Mouse (Mus musculus) MN1 (cell line): ENCODE data around the gene Ddx43.
"Not testable (repeated sequence)": the region's sequence is repeated elsewhere in the genome, so short reads cannot be mapped to it uniquely, and the experiment has no call there.

Experiments used
- DNase-seq: peaks from one replicate; pipeline ENCODE4 v3.0.0-alpha.2; 2016; ENCODE audit warnings: low spot score

Gene Ddx43

DNA sequence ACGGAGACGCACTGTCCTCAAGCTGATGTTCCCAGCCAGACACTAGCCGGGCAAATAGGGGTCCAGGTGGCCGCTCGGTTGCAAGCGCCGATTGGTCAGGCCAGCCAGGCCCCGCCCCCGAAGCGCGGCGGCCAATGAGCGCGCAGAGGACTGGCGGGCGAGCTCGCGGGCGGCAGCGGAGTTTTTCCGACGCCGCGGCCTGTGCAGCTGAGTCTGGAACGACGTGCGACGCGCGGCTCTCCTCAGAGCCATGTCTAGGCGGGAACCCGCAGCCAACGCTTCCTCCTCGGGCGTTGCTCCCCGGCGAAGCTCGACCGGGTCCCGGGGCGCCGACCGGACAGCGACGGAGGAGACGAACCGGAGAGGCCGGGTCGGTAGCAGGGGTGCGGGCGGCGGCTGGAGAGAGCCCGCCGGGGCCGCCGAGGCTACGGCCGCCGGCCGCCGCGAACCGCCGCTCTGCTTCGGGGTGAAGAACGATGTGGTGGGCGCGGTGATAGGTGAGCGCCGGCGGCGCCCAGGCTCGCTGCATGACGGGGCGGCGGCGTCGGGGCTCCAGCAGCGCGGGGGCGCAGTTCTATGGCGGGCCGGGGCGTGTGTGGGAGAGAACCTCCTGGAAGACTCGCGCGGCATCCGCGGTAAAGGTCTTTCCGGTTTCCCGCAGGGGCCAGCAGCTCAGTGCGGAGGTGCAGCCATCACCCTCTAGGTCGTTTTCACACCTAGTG is at the start of gene Ddx43:
Gene Ddx43, plus strand, starts transcription at position 148 of the 722 bp plus-strand sequence.
- no peak for DNase-seq

- no peak for DNase-seq
These were observed 48.6 kb upstream of the Ddx43 start for GRCm38 (mm10) chr9:78347004-78347403.

DNA sequence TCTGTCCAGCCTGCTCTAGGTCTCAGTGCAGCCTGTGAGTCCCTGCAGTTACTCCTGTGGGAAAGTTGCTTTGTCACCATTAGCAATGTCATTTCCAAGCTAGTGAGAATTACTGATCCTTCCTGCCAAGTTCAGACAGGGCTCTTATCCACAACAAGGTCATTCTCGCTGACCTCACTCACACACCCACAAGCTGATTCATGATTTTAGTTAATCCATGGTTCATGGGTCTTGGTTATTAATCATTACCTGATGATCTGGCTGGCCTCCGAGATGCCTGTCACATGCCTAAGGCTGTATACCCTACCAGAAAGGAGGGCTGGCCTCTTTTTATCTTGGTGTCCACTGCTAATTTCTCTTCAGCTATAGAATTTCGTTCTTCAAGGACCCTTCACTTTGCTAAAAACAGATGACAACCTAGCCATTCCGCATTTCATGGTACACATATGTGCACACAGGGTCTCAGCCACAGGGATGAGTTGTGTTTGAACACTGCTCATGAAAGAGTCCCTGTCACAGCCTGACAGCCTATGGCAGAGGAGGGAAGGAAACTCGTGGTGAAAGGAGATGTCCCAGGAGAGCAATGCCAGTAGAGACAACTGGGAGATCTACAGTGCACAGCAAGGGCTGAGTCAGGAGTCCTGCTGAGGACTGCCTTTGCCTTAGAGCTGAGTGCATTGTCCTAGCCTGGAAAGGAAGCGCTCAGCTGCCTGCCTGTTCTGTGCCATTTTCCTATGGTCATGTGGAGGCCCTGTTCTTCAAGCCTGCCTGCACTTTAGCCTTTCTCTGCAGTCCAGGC is 47.2 kb upstream of the Ddx43 start:
- DNase-seq: not testable (repeated sequence)

GRCm38 (mm10) chr9:78349141-78349540 is 46.4 kb upstream of the Ddx43 start:
- not testable (repeated sequence) for DNase-seq

- DNase-seq: not testable (repeated sequence)
These were observed 45.6 kb upstream of the Ddx43 start for GRCm38 (mm10) chr9:78350007-78350406.

- no peak for DNase-seq
These were observed 43.9 kb upstream of the Ddx43 start for GRCm38 (mm10) chr9:78351504-78352220.

DNA sequence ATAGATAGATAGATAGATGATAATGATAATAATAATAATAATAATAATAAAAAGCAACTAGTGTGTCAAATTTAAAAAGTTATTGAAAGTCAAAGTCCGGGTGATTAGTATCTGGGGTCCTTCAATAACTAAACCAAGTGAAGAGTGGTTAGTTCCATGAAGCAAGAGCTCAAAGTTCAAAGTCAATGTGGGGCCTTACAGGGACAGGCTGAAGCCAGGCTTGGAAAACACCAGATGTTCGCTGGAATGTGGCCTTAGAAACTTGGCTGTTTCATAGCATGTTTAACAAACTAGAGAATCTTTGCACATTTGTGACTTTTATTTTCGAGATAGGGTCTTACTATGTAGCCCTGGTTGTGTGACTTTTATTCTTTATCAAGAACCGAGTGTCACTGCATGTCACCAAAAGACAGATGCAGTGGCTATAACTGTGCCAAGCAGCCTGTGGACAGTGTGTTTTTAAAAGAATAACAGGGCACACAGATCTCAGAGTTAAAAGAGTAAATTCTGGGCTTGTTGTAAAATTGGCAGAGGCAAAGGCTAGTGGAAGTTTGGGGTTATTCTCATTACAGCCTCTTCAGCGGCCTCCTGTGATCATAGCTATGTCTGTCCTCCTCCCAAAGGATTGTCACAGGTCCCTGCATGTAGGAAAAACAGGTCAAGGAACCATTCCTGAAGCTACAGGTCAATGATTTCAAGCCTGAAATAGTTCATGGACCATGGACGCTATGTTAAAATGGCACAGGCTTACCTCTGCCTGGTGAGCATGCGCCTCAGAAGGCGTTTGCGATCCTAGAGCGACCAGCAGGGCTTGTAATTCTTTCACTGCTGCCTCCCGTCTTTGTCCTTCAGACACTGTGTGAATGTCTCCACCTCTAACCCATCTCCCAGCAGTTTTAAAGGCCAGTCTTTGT is 40.7 kb upstream of the Ddx43 start:
- DNase-seq: no peak

DNA sequence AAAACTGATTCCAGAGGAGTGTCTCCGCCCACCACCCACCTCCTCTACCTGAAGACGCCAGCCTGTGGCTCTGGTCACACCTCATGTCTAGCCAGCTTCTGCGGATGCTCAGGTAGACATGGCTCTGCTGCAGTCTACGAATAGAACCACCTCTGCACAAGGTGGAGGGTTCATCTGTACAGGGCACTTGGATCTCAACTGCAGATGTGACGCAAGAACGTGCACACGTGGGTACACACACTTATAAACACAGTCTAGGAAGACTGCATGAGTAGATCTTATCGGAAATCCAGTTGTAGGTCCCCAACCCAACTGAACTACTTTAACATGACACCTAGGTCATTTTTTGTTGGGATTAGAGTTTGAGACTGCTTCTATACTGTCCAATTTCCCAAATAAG is 40.0 kb upstream of the Ddx43 start, which contains the start of gene Gsta2:
Gene Gsta2, minus strand, starts transcription at position 178 of the 400 bp plus-strand sequence.
- DNase-seq: no peak

GRCm38 (mm10) chr9:78358053-78358452 is 37.5 kb upstream of the Ddx43 start:
- DNase-seq: peak; percentile 54

DNA sequence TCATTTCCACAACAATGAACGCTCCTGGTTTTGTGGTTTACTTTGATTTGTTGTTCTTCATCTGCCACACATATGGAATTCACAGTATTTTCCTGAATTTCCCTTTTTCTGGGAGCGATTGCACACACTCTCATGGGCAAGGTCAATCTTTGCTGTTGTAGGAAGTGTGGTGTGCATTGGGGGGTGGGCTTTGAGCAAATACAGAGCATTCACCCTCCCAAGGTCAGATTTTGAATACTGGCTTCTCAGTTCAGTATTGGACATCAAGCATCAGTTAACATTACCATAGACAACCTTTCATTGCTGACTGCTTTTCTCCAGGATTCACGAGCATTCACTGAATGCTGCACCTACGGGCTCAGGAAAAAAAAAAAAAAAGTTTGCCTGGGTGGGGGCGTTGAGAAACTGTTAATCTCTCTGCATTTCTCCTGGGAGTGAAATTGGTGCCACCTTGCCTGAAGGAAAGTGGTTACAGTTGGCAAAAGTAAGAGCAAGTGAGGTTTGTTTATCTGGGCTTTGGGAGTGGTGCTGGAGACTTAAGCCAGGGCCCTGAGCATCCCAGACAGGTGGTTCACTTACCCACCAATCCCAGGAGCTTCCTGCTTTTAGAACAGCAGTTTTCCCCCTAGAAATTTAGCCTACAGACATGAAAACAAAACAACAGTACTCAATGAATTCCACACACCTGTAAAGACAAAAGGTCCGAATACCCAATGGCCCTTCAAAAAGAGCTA is 35.7 kb upstream of the Ddx43 start:
- no peak for DNase-seq

GRCm38 (mm10) chr9:78360484-78360872 is 35.1 kb upstream of the Ddx43 start:
- no peak for DNase-seq

GRCm38 (mm10) chr9:78363374-78363773 is 32.2 kb upstream of the Ddx43 start:
- no peak for DNase-seq

- no peak for DNase-seq
These were observed 30.9 kb upstream of the Ddx43 start for GRCm38 (mm10) chr9:78364701-78365100.

GRCm38 (mm10) chr9:78365850-78366544 is 29.6 kb upstream of the Ddx43 start:
- DNase-seq: no peak

GRCm38 (mm10) chr9:78367959-78368358 is 27.6 kb upstream of the Ddx43 start, which contains the start of gene Dppa5a:
TSS of gene Dppa5a (minus strand) at chr9:78368177.
- DNase-seq: not testable (repeated sequence)

GRCm38 (mm10) chr9:78368671-78369293 is 26.8 kb upstream of the Ddx43 start:
- DNase-seq: no peak

- DNase-seq: no peak
These were observed 26.2 kb upstream of the Ddx43 start for GRCm38 (mm10) chr9:78369349-78369748.

GRCm38 (mm10) chr9:78369786-78370185 is 25.8 kb upstream of the Ddx43 start:
- no peak for DNase-seq

- no peak for DNase-seq
These were observed 24.1 kb upstream of the Ddx43 start for GRCm38 (mm10) chr9:78371441-78371840.
